35 mouse cellular contexts compared by ENCODE assay signal in genomic region chr2:84235641-84236040, GRCm38 (mm10).
"Had no signal": no experiment of that assay in that cellular context is flagged by ENCODE, and none has a peak within 500 bp of the region (broad histone marks: within the 10 kb centered on the region; RNA-seq: fewer than 3 reads in every experiment).

No protein-coding gene starts in this region.

- H3K4me3 ChIP-seq: heart, embryonic 10.5 days; heart, embryonic 12.5 days; heart, embryonic 13.5 days; heart, embryonic 15.5 days; hindbrain, embryonic 10.5 days; hindbrain, embryonic 12.5 days; hindbrain, embryonic 13.5 days; hindbrain, embryonic 15.5 days; intestine, embryonic 15.5 days; kidney, embryonic 15.5 days; layer of hippocampus, adult 2 months had no signal

- H3K9ac ChIP-seq: heart, embryonic 12.5 days; heart, embryonic 13.5 days; heart, embryonic 15.5 days; hindbrain, embryonic 12.5 days; hindbrain, embryonic 13.5 days; hindbrain, embryonic 14.5 days; hindbrain, embryonic 15.5 days; intestine, embryonic 15.5 days; kidney, embryonic 15.5 days had no signal

- H3K4me1 ChIP-seq: heart, embryonic 10.5 days; heart, embryonic 12.5 days; heart, embryonic 15.5 days; hindbrain, embryonic 12.5 days; hindbrain, embryonic 13.5 days; hindbrain, embryonic 15.5 days; intestine, embryonic 15.5 days; kidney, embryonic 15.5 days had no signal

- ATAC-seq: hindbrain, embryonic 16.5 days; hindbrain, postnatal 0 days; inflammation-experienced regulatory T-cells, adult 6 months; intestine, embryonic 15.5 days; intestine, embryonic 16.5 days; intestine, postnatal 0 days had no signal

- H3K9me3 ChIP-seq: heart, embryonic 10.5 days; heart, embryonic 12.5 days; heart, embryonic 15.5 days; hindbrain, embryonic 10.5 days; hindbrain, embryonic 12.5 days; hindbrain, embryonic 13.5 days; hindbrain, embryonic 15.5 days; intestine, embryonic 15.5 days; kidney, embryonic 15.5 days had no signal

- H3K36me3 ChIP-seq: heart, embryonic 10.5 days; heart, embryonic 12.5 days; heart, embryonic 13.5 days; heart, embryonic 15.5 days; hindbrain, embryonic 10.5 days; hindbrain, embryonic 12.5 days; hindbrain, embryonic 13.5 days; hindbrain, embryonic 15.5 days; intestine, embryonic 15.5 days; kidney, embryonic 15.5 days had no signal

- H3K27ac ChIP-seq: heart, embryonic 10.5 days; heart, embryonic 13.5 days; heart, embryonic 15.5 days; hindbrain, embryonic 10.5 days; hindbrain, embryonic 12.5 days; hindbrain, embryonic 13.5 days; hindbrain, embryonic 14.5 days; hindbrain, embryonic 15.5 days; hindbrain, postnatal 0 days; intestine, embryonic 15.5 days; kidney, embryonic 15.5 days; kidney, postnatal 0 days; layer of hippocampus, adult 2 months had no signal

- H3K27me3 ChIP-seq: heart, embryonic 12.5 days; heart, embryonic 13.5 days; heart, embryonic 15.5 days; hindbrain, embryonic 12.5 days; hindbrain, embryonic 13.5 days; hindbrain, embryonic 15.5 days; intestine, embryonic 15.5 days; kidney, embryonic 15.5 days had no signal

- DNase-seq: heart, postnatal 10 days; heart, postnatal 14 days; heart, postnatal 36 days; heart, postnatal 4 days; kidney, adult 11 months; kidney, adult 18-20 months; kidney, adult 2 months; kidney, adult 8-10 months; kidney, adult 9 months; kidney, postnatal 10 days; kidney, postnatal 14 days; kidney, postnatal 25 days; kidney, postnatal 36 days; kidney, postnatal 4 days; layer of hippocampus, adult 9-11 months; layer of hippocampus, postnatal 36 days had no signal

- H3K4me2 ChIP-seq: heart, embryonic 11.5 days; heart, embryonic 12.5 days; heart, embryonic 13.5 days; heart, embryonic 15.5 days; hindbrain, embryonic 12.5 days; hindbrain, embryonic 13.5 days; hindbrain, embryonic 14.5 days; hindbrain, embryonic 15.5 days; intestine, embryonic 15.5 days; kidney, embryonic 15.5 days had no signal
